Mouse (Mus musculus): ENCODE data around the gene Iqgap2. TPM values are rescaled to one million over a fixed set of nuclear protein-coding genes. Genes with fewer than 3 reads are reported as not detected.

Gene Iqgap2
- total and polyA plus RNA-seq, 3 experiments = 0.08 to 0.14 (median 0.11) TPM

DNA sequence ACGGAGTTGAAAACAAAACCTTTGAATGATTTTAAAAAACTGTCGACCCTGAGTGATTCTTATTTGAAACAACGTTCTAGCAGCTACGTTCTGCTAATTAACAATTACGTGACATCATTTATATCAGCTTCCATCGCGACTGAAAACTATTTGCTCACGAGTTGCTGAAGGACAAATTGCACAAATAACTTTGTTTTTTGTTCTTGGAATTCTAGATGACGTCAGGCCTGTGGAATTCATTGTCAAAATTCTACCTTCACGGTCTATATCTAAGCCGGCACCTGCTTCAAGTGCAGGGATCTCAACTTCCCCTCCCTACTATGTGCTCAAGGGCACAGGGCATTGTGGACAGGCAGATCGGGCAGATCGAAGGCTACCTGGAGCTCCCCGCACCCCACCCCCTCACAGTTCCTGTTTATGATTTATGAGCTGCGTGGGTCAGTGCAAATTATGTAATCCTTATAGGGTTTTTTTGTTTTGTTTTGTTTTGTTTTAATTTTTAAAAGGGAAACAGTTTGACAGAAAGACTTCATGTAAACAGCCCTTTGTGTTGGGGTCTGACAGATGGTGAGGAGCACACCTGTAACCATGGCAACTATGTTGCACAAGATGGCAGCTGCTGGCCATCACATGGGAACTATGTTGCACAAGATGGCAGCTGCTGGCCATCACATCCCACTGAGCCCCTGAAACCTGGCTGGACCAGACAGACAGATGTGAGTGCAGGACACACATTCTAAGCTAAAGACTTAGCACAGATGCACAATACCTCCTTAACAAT is 252.2 kb downstream of the Iqgap2 start:
- dilution Hi-C loops (cut with MboI; ENCODE audit: extremely low pct_ligation_motif_present, extremely low pct_unique_long_range_greater_than_20kb, low sequenced_read_pairs) = no loop called here
- H3K27ac ChIP-seq (ENCODE audit: insufficient read depth, low read depth) = no peak overlapping the region

DNA sequence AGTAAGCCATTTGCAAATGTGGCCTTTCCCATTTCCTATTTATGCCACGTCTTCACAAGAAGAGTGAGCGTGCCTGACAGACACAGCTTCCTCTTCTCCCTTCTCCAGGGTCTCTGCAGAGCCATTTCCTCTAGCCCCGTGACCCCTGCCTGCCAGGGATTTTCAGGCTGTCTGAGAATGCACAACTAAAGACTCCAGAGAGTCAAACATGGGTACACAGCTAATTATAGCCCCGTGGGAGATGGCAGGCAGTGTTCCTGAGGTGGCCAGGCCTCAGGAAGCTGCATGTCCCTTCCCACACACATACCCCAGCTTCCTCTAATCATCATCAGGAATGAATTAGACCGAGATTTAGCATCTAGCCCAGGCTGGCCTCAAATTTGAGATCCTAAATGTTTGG is 252.8 kb downstream of the Iqgap2 start:
- no peak for DNase-seq (ENCODE audit: extremely low read depth)
- no peak overlapping the region for H3K4me2 ChIP-seq (ENCODE audit: insufficient read depth, low read depth, poor library complexity, severe bottlenecking)
- no peaks in the 10 kb centered on the region for H3K27me3 ChIP-seq (replicated peaks)
- no peaks in the 10 kb centered on the region for H3K79me2 ChIP-seq (replicated peaks; ENCODE audit: control insufficient read depth, extremely low read depth, insufficient read depth, poor library complexity, severe bottlenecking)
- H3K4me1 ChIP-seq (ENCODE audit: control insufficient read depth in 1 of 2, insufficient read depth in 2 of 2) = no peaks in the 10 kb centered on the region
- dilution Hi-C loops (cut with MboI; ENCODE audit: extremely low pct_ligation_motif_present, extremely low pct_unique_long_range_greater_than_20kb, low sequenced_read_pairs) (no loop called here), in situ Hi-C loops (cut with MboI; ENCODE audit: low pct_ligation_motif_present, low pct_unique_long_range_greater_than_20kb, low sequenced_read_pairs) (no loop called here)
- no peak overlapping the region for H3K9ac ChIP-seq (ENCODE audit: insufficient read depth, low read depth)
- H3K27ac ChIP-seq (ENCODE audit: insufficient read depth, low read depth) = no peak overlapping the region
- H3K4me3 ChIP-seq (replicated peaks in 1 of 3; ENCODE audit: low read depth in 2 of 3, low read length in 2 of 3, poor library complexity in 1 of 3) = no peak overlapping the region
- TF ChIP-seq MYC (IDR thresholded peaks at IDR 0.05; ENCODE audit: low read depth, low read length) (no peak), RAD21 (IDR thresholded peaks at IDR 0.05; ENCODE audit: low read depth, low read length) (no peak), JUND (conservative IDR thresholded peaks at IDR 0.05; ENCODE audit: low read depth, low read length) (no peak), ZMIZ1 (IDR thresholded peaks at IDR 0.05; ENCODE audit: low read depth, low read length) (no peak), TCF12 (IDR thresholded peaks at IDR 0.05; ENCODE audit: low read depth, low read length) (no peak), CTCF (conservative IDR thresholded peaks at IDR 0.05 in 1 of 2, IDR thresholded peaks at IDR 0.05 in 1 of 2; ENCODE audit: low read depth in 2 of 2, low read length in 2 of 2) (no peak), MEF2A (IDR thresholded peaks at IDR 0.05; ENCODE audit: borderline replicate concordance, low read depth, low read length) (no peak), CHD2 (IDR thresholded peaks at IDR 0.05; ENCODE audit: low read length) (no peak), HCFC1 (IDR thresholded peaks at IDR 0.05; ENCODE audit: low read depth, low read length) (no peak)
- no peaks in the 10 kb centered on the region for H3K9me3 ChIP-seq (replicated peaks; ENCODE audit: low read length)
- H3K36me3 ChIP-seq (replicated peaks in 1 of 2; ENCODE audit: control insufficient read depth in 1 of 2, insufficient read depth in 1 of 2, low read length in 1 of 2) = no peaks in the 10 kb centered on the region

More for the DNA sequence above, 252.2 kb downstream of the Iqgap2 start:
- TF ChIP-seq E2F4 (IDR thresholded peaks at IDR 0.05; ENCODE audit: insufficient replicate concordance, low read depth, low read length) = no peak
- TF ChIP-seq ZKSCAN1 (IDR thresholded peaks at IDR 0.05; ENCODE audit: borderline replicate concordance, low read depth, low read length) = no peak
- TF ChIP-seq MAFK (IDR thresholded peaks at IDR 0.05; ENCODE audit: insufficient replicate concordance, low read length) = no peak
- no peak for TF ChIP-seq ETS1 (conservative IDR thresholded peaks at IDR 0.05; ENCODE audit: low read depth, low read length)
- no peak for TF ChIP-seq NRF1 (IDR thresholded peaks at IDR 0.05; ENCODE audit: low read depth, low read length)
- no peak for TF ChIP-seq ZMIZ1 (IDR thresholded peaks at IDR 0.05; ENCODE audit: low read depth, low read length)
- no peak for TF ChIP-seq CHD1 (IDR thresholded peaks at IDR 0.05; ENCODE audit: low read depth, low read length)
- TF ChIP-seq EP300 (IDR thresholded peaks at IDR 0.05; ENCODE audit: low read length) = no peak
- no peak for TF ChIP-seq MAX (IDR thresholded peaks at IDR 0.05; ENCODE audit: low read length)
- no peak for TF ChIP-seq MXI1 (IDR thresholded peaks at IDR 0.05; ENCODE audit: low read depth, low read length)
- no peak for TF ChIP-seq SIN3A (IDR thresholded peaks at IDR 0.05; ENCODE audit: low read length)
- Histone ChIP-seq H3K9me3 (replicated peaks; ENCODE audit: low read length) (no peaks in the 10 kb centered on the region), H3K36me3 (replicated peaks in 1 of 2; ENCODE audit: control insufficient read depth in 1 of 2, insufficient read depth in 1 of 2, low read length in 1 of 2) (no peaks in the 10 kb centered on the region), H3K27me3 (replicated peaks) (no peaks in the 10 kb centered on the region), H3K4me1 (ENCODE audit: control insufficient read depth in 1 of 2, insufficient read depth in 2 of 2) (no peaks in the 10 kb centered on the region), H3K79me2 (replicated peaks; ENCODE audit: control insufficient read depth, extremely low read depth, insufficient read depth, poor library complexity, severe bottlenecking) (no peaks in the 10 kb centered on the region), H3K4me2 (ENCODE audit: insufficient read depth, low read depth, poor library complexity, severe bottlenecking) (no peak overlapping the region), H3K9ac (ENCODE audit: insufficient read depth, low read depth) (no peak overlapping the region), H3K4me3 (replicated peaks in 1 of 3; ENCODE audit: low read depth in 2 of 3, low read length in 2 of 3, poor library complexity in 1 of 3) (no peak overlapping the region)
- in situ Hi-C loops (cut with MboI; ENCODE audit: low pct_ligation_motif_present, low pct_unique_long_range_greater_than_20kb, low sequenced_read_pairs) = no loop called here
- DNase-seq (ENCODE audit: extremely low read depth) = no peak
